Mouse (Mus musculus) liver, embryonic 11.5 days (tissue): ENCODE results near the gene Mfsd9. TPM values are rescaled to one million over a fixed set of nuclear protein-coding genes. Genes with fewer than 3 reads are reported as not detected.

Source experiments
- ATAC-seq: fragments of 200-750 bp; cut with Nextera tagmentation; replicated peaks from 2 replicates; pipeline ENCODE4 v1.8.0; 2017; ENCODE audit warnings: moderate number of reproducible peaks, mild to moderate bottlenecking, moderate TSS enrichment, moderate library complexity; ENCODE audit not compliant: low FRiP score
- DNase-seq: peaks from one replicate; pipeline ENCODE4 v3.0.0-alpha.2; 2017; ENCODE audit warnings: low spot score
- H3K27ac ChIP-seq: fragments of 300-500 bp; sonication (generic); 2 replicates; pipeline ENCODE4 v1.5.1; 2014; ENCODE audit warnings: mild to moderate bottlenecking, low read depth, low read length, control low read depth
- H3K27me3 ChIP-seq: fragments of 300-500 bp; sonication (generic); replicated peaks from 2 replicates; pipeline ENCODE4 v1.6.1; 2014; ENCODE audit warnings: low read length, mixed read lengths; ENCODE audit not compliant: control insufficient read depth, insufficient read depth
- H3K36me3 ChIP-seq: fragments of 300-500 bp; sonication (generic); 2 replicates; pipeline ENCODE4 v1.6.1; 2014; ENCODE audit warnings: mild to moderate bottlenecking, low read length, moderate library complexity, mixed read lengths; ENCODE audit not compliant: control insufficient read depth, insufficient read depth
- H3K4me1 ChIP-seq: fragments of 300-500 bp; sonication (generic); replicated peaks from 2 replicates; pipeline ENCODE4 v1.6.1; 2014; ENCODE audit warnings: low read length, mixed read lengths; ENCODE audit not compliant: control insufficient read depth, insufficient read depth
- H3K4me2 ChIP-seq: fragments of 300-500 bp; sonication (generic); 2 replicates; pipeline ENCODE4 v1.6.1; 2014; ENCODE audit warnings: mild to moderate bottlenecking, control low read depth, moderate library complexity
- H3K4me3 ChIP-seq: fragments of 300-500 bp; sonication (generic); 2 replicates; pipeline ENCODE4 v1.5.1; 2014; ENCODE audit warnings: low read depth, low read length, control low read depth
- H3K9ac ChIP-seq: fragments of 300-500 bp; sonication (generic); 2 replicates; pipeline ENCODE4 v1.6.1; 2014; ENCODE audit warnings: low read depth, low read length, control low read depth
- H3K9me3 ChIP-seq: fragments of 300-500 bp; sonication (generic); 2 replicates; pipeline ENCODE4 v1.6.1; 2016; ENCODE audit warnings: low read length, inconsistent platforms, mixed read lengths; ENCODE audit not compliant: control insufficient read depth
- WGBS: fragments of 180-500 bp; shearing (Covaris S2); extraction: QIAGEN DNeasy Blood & Tissue Kit; methylation state at CpG from one replicate; pipeline ENCODE4 v1.1.7; 2014; 5-methylcytosine and 5-hydroxymethylcytosine counted together
- polyA plus RNA-seq: library from polyadenylated mRNA; unstranded; fragments of >200 nt; fragmentation: Nextera tagmentation; extraction: Ambion mirVana; gene quantifications from 2 replicates; pipeline ENCODE4 v1.2.1, GENCODE M21; 2014

Gene Mfsd9
- polyA plus RNA-seq, 1 experiment from 2014 or later: 2.1 TPM

DNA sequence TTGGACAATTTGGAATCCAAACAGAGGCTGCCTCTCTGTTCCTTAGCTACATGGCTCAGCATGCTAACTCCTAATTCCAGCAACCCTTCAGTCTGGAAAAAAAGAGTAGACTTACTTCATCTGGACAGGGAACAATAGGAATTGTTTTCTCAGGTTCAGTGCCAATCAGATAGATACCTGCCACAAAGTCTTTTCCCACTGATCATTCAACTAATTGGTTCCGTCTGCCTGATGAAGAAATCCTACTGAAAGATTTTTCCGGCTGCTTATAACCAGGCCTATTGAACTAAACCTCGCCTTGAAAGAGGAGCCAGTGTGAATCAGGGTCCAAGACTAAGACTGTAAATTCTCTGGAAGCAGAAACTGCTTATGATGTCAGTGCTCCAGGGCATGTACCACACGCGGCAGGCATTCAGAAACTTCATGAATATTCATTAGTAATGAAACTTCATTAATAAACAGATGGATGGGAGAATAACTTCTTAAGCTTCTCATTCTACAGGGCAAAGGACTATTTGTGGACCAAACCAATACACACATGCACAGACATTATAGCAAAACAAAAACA is 737 bp downstream of the Mfsd9 start:
- H3K27me3 ChIP-seq: no peaks in the 10 kb centered on the region
- ATAC-seq (no peak), DNase-seq (no peak)
- H3K27ac ChIP-seq: no peak overlapping the region
- peak overlapping the region; percentile 73 for H3K4me3 ChIP-seq
- H3K9me3 ChIP-seq: no peaks in the 10 kb centered on the region
- WGBS: 49% methylated on average over 5 of the region's 5 CpGs
- H3K9ac ChIP-seq: peak overlapping the region; percentile 69
- peaks cover 4% of the 10 kb centered on the region for H3K4me1 ChIP-seq
- no peaks in the 10 kb centered on the region for H3K36me3 ChIP-seq
- H3K4me2 ChIP-seq: peak overlapping the region; percentile 74

DNA sequence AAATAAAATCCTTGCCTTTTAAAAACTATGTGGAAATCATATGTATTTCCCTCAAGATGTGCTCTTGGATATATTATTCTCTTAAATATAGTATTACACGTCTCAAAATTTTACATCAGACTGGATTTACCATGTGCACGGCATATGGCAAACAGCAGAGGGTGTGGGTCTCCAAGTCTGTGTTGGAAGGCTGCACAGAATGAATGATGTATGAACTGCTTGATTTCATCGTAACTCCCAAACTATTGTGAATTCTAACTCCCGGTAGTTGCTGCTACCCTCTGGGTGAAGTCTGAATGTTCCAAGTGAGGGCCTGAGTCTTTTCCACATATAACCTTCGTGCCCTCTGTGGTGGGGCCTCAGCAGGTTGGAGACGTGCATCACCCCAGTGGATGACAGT is 1.5 kb downstream of the Mfsd9 start:
- H3K27ac ChIP-seq: no peak overlapping the region
- no peaks in the 10 kb centered on the region for H3K27me3 ChIP-seq
- H3K4me3 ChIP-seq: no peak overlapping the region
- H3K9ac ChIP-seq: no peak overlapping the region
- H3K4me2 ChIP-seq: no peak overlapping the region
- no peaks in the 10 kb centered on the region for H3K9me3 ChIP-seq
- H3K36me3 ChIP-seq: no peaks in the 10 kb centered on the region
- no peak for DNase-seq
- no peak for ATAC-seq
- WGBS: 80% methylated on average over 6 of the region's 6 CpGs
- peaks cover 4% of the 10 kb centered on the region for H3K4me1 ChIP-seq

DNA sequence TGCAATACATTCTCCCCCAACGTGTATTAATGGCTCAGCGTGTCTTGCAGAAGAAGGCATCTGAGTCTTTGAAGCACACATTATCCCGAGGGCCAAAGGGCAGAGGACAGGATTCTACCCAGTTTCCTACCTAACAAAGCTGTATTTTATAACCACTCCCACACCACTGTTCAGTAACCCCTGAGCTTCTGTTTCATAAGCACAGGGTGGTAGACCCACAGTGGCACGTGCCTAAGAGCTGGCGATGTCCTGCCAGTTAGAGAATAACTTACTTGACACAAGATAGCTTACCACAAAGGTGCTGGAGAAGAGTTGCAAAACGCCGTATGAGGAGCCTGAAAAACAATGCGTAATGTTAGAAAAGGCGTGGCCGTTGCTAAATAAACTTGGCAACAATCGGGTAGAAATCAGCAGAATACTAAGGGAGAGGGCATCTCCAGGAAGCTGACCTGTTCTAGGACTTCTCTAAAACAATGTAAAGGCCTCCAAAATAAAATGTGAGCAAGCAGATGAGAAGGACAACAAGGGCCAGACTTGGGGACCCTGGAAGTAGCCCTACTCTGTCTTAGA is 4.5 kb downstream of the Mfsd9 start:
- H3K4me3 ChIP-seq: no peak overlapping the region
- DNase-seq: no peak
- H3K27me3 ChIP-seq: no peaks in the 10 kb centered on the region
- peaks cover 2% of the 10 kb centered on the region for H3K4me1 ChIP-seq
- H3K27ac ChIP-seq: no peak overlapping the region
- no peak overlapping the region for H3K9ac ChIP-seq
- no peak for ATAC-seq
- WGBS: 81% methylated on average over 11 of the region's 11 CpGs
- H3K9me3 ChIP-seq: no peaks in the 10 kb centered on the region
- no peak overlapping the region for H3K4me2 ChIP-seq
- H3K36me3 ChIP-seq: no peaks in the 10 kb centered on the region

DNA sequence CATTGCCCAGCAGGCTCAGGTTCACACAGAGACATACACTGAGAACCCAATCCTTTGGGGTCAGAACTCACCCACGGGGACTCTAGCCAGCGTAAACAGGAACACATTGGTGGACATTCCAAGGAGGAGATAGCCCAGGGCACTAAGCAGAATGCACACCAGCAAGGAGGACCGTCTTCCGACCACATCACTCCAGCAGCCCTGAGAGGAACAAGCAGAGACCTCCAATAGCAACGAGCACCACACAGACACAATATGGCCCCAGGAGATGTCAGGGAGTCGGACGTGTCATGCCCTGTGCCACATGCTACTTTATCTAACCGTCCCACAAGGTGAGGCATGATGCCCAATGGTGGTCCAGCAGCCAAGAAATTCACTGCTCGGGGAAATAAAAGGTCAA is 6.2 kb downstream of the Mfsd9 start:
- 84% methylated on average over 9 of the region's 9 CpGs for WGBS
- no peak overlapping the region for H3K4me3 ChIP-seq
- H3K27me3 ChIP-seq: no peaks in the 10 kb centered on the region
- no peak overlapping the region for H3K4me2 ChIP-seq
- no peak overlapping the region for H3K9ac ChIP-seq
- H3K4me1 ChIP-seq: no peaks in the 10 kb centered on the region
- peaks cover 3% of the 10 kb centered on the region; the same call in 1 of the 2 replicates for H3K36me3 ChIP-seq
- H3K27ac ChIP-seq: no peak overlapping the region
- DNase-seq (no peak), ATAC-seq (no peak)
- no peaks in the 10 kb centered on the region for H3K9me3 ChIP-seq

DNA sequence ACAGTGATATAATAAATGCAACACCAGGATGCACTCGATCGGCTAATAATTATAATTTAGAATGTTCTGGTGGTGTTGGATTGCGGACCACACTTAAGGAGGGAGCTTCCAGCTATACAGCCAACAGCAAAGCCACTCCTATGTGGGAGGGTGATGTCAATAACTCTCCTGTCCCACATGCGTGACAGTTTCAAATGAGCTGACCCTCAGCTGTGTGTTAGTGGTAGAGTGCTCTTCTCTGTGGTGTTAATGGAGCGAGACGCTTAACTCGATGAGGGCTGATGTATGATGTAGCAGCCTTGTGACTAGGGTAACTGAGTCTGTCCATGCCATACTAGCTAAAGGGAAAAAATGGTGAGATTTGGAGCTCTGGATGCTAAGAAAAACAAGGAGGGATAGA is 7.0 kb downstream of the Mfsd9 start:
- Histone ChIP-seq H3K4me1 (no peaks in the 10 kb centered on the region), H3K27me3 (no peaks in the 10 kb centered on the region), H3K4me3 (no peak overlapping the region), H3K27ac (no peak overlapping the region), H3K9me3 (no peaks in the 10 kb centered on the region), H3K9ac (no peak overlapping the region), H3K4me2 (no peak overlapping the region), H3K36me3 (peaks cover 5% of the 10 kb centered on the region; the same call in 1 of the 2 replicates)
- DNase-seq: no peak
- 91% methylated on average over 7 of the region's 7 CpGs for WGBS
- ATAC-seq: no peak

DNA sequence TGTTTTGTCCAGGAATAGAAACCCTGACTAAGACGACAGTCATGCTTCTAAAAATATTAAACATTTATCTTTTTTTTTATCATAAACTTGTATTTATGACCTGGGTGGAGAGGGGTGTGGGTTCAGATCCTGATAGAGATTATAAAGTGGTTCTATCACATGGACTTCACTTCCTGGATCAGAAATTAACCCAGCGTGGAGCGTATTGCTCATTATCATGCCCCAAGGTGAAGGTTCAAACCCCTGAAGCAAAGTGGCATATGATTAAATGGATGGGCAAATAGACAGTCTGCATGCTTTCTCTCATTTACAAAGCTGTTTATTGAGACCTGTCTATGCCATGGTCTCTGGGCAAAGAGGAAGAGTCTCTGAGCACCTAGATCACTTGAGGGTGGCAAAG is 13.7 kb downstream of the Mfsd9 start:
- H3K9ac ChIP-seq: no peak overlapping the region
- WGBS: 86% methylated on average over 3 of the region's 3 CpGs
- H3K4me2 ChIP-seq: no peak overlapping the region
- no peaks in the 10 kb centered on the region for H3K27me3 ChIP-seq
- H3K36me3 ChIP-seq: peaks cover 5% of the 10 kb centered on the region; the same call in 1 of the 2 replicates
- H3K4me3 ChIP-seq: no peak overlapping the region
- H3K27ac ChIP-seq: no peak overlapping the region
- no peaks in the 10 kb centered on the region for H3K4me1 ChIP-seq
- no peaks in the 10 kb centered on the region for H3K9me3 ChIP-seq
- ATAC-seq (no peak), DNase-seq (peak; percentile 7)

DNA sequence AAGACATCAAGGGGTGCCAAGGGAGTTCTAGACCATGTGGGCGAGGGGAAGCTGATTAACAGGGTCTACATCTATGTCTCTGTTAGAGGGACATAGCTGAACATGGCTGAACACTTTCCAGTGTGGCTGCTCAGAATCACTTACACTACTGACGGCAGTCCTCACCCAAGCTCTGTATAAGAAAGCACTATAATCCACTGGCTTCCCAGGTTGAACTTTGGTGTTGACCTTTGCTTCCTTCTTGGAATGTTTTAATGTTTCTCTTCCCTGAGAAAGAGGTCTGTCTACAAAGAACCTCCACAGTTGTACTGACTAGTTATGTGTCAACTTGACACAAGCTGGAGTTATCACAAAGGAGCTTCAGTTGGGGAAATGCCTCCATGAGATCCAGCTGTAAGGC is 14.4 kb downstream of the Mfsd9 start:
- H3K4me1 ChIP-seq: no peaks in the 10 kb centered on the region
- DNase-seq (no peak), ATAC-seq (no peak)
- H3K4me2 ChIP-seq: no peak overlapping the region
- no peaks in the 10 kb centered on the region for H3K9me3 ChIP-seq
- H3K27ac ChIP-seq: no peak overlapping the region
- H3K9ac ChIP-seq: no peak overlapping the region
- WGBS: 73% methylated on average over 2 of the region's 2 CpGs
- no peak overlapping the region for H3K4me3 ChIP-seq
- H3K36me3 ChIP-seq: peaks cover 5% of the 10 kb centered on the region; the same call in 1 of the 2 replicates
- no peaks in the 10 kb centered on the region for H3K27me3 ChIP-seq

DNA sequence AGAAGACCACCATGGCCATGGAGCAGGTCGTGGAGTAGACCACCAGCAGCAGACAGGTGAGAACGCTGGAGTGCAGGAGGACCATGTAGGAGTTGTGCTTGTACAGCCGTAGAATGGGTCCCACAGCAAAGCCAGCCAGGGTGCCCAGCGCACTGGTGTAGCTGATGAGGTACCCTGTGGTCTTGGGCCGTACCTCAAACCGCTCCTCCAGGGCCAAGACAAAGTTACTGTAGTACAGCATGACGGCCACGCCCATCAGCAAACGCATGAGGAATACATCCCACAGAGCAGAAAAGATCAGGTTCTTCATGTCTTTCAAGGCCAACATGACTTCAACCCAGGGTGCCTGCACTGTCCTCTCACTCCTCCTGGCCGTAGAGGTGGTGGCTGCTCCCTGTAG is 16.4 kb downstream of the Mfsd9 start:
- H3K36me3 ChIP-seq: no peaks in the 10 kb centered on the region
- ATAC-seq (no peak), DNase-seq (no peak)
- H3K4me3 ChIP-seq: no peak overlapping the region
- H3K27me3 ChIP-seq: no peaks in the 10 kb centered on the region
- H3K9me3 ChIP-seq: no peaks in the 10 kb centered on the region
- no peaks in the 10 kb centered on the region; the same call in 1 of the 2 replicates for H3K4me1 ChIP-seq
- no peak overlapping the region for H3K27ac ChIP-seq
- H3K9ac ChIP-seq: no peak overlapping the region
- no peak overlapping the region for H3K4me2 ChIP-seq
- 91% methylated on average over 10 of the region's 10 CpGs for WGBS

DNA sequence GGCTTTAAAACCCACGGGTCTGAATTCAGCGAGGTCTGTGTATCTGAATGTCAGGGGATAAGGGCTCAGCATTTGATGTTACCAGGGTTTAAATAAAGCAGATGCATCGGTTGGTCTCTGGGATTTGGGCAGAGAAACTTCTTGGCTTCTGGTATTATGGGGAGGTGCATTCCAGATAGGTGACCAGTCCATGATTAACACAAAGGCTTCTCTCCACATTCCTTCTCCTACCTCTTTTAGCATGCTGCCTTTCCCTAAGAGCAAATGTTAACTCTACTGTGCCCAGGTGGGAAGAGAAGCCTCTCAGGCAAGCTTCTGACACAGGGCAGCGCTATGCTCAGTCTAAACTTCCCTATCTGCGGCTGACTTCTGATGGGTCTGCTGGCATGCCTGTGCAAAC is 17.3 kb downstream of the Mfsd9 start:
- Histone ChIP-seq H3K9me3 (no peaks in the 10 kb centered on the region), H3K4me3 (no peak overlapping the region), H3K27me3 (no peaks in the 10 kb centered on the region), H3K27ac (no peak overlapping the region), H3K4me2 (no peak overlapping the region), H3K4me1 (no peaks in the 10 kb centered on the region; the same call in 1 of the 2 replicates), H3K9ac (no peak overlapping the region), H3K36me3 (no peaks in the 10 kb centered on the region)
- no peak for ATAC-seq
- WGBS: 87% methylated on average over 5 of the region's 5 CpGs
- DNase-seq: no peak
